Mouse (Mus musculus) lung, embryonic 14.5 days (tissue): ENCODE data around the gene Cdh20. TPM values are rescaled to one million over a fixed set of nuclear protein-coding genes. Genes with fewer than 3 reads are reported as not detected.
"Not testable (repeated sequence)": the region's sequence is repeated elsewhere in the genome, so short reads cannot be mapped to it uniquely, and the experiment has no call there.

Experiments
- ATAC-seq: fragments of 200-750 bp; cut with Nextera tagmentation; 2 replicates; pipeline ENCODE4 v1.8.0; 2017; ENCODE audit warnings: mild to moderate bottlenecking, moderate TSS enrichment, moderate library complexity; ENCODE audit not compliant: insufficient read depth
- DNase-seq: peaks from one replicate; pipeline ENCODE4 v3.0.0-alpha.2; 2015
- H3K27ac ChIP-seq: fragments of 300-500 bp; sonication (generic); 2 replicates; pipeline ENCODE4 v1.5.1; 2014; ENCODE audit warnings: low read depth, mild to moderate bottlenecking, moderate library complexity
- H3K27me3 ChIP-seq: fragments of 300-500 bp; sonication (generic); 2 replicates; pipeline ENCODE4 v1.6.1; 2014; ENCODE audit warnings: low read length, control low read depth; ENCODE audit not compliant: insufficient read depth
- H3K36me3 ChIP-seq: fragments of 300-500 bp; sonication (generic); 2 replicates; pipeline ENCODE4 v1.6.1; 2014; ENCODE audit warnings: control low read depth; ENCODE audit not compliant: insufficient read depth
- H3K4me1 ChIP-seq: fragments of 300-500 bp; sonication (generic); 2 replicates; pipeline ENCODE4 v1.6.1; 2014; ENCODE audit warnings: antibody characterized with exemption, control low read depth; ENCODE audit not compliant: insufficient read depth
- H3K4me2 ChIP-seq: fragments of 300-500 bp; sonication (generic); 2 replicates; pipeline ENCODE4 v1.6.1; 2014; ENCODE audit warnings: mild to moderate bottlenecking
- H3K4me3 ChIP-seq: fragments of 300-500 bp; sonication (generic); 2 replicates; pipeline ENCODE4 v1.5.1; 2014; ENCODE audit warnings: low read depth, low read length
- H3K9ac ChIP-seq: fragments of 300-500 bp; sonication (generic); 2 replicates; pipeline ENCODE4 v1.6.1; 2014
- H3K9me3 ChIP-seq: fragments of 300-500 bp; sonication (generic); 2 replicates; pipeline ENCODE4 v1.6.1; 2016; ENCODE audit warnings: low read depth, low read length, control low read depth
- CTCF ChIP-seq: IDR thresholded peaks from 2 replicates; pipeline ENCODE4 v1.5.1; 2016; ENCODE audit warnings: antibody characterized with exemption, low read depth
- WGBS: fragments of 180-500 bp; shearing (Covaris S2); extraction: QIAGEN DNeasy Blood & Tissue Kit; methylation state at CpG from one replicate; pipeline ENCODE4 v1.1.7; 2014; 5-methylcytosine and 5-hydroxymethylcytosine counted together
- polyA plus RNA-seq: library from polyadenylated mRNA; unstranded; fragments of >200 nt; fragmentation: Nextera tagmentation; extraction: Ambion mirVana; gene quantifications from 2 replicates; pipeline ENCODE4 v1.2.1, GENCODE M21; 2014

Gene Cdh20
- polyA plus RNA-seq, 1 experiment from 2014 or later = 0.07 TPM

GRCm38 (mm10) chr1:104945110-104945489 lies 176.8 kb downstream of the Cdh20 start:
- H3K9ac ChIP-seq = no peak overlapping the region
- H3K36me3 ChIP-seq = no peaks in the 10 kb centered on the region
- H3K9me3 ChIP-seq = no peaks in the 10 kb centered on the region
- DNase-seq = no peak
- no peak for TF ChIP-seq CTCF
- H3K4me2 ChIP-seq = no peak overlapping the region
- no peaks in the 10 kb centered on the region for H3K27me3 ChIP-seq
- no peak overlapping the region for H3K27ac ChIP-seq
- 83% methylated on average over 2 of the region's 2 CpGs for WGBS
- no peaks in the 10 kb centered on the region for H3K4me1 ChIP-seq
- ATAC-seq = no peak
- H3K4me3 ChIP-seq = no peak overlapping the region

GRCm38 (mm10) chr1:104949640-104950039 lies 181.3 kb downstream of the Cdh20 start:
- not testable (repeated sequence) for H3K4me1 ChIP-seq, H3K27ac ChIP-seq, H3K36me3 ChIP-seq, H3K9me3 ChIP-seq, H3K4me3 ChIP-seq, H3K4me2 ChIP-seq, H3K27me3 ChIP-seq, ATAC-seq, DNase-seq, H3K9ac ChIP-seq
- 76% methylated on average over 2 of the region's 2 CpGs for WGBS

DNA sequence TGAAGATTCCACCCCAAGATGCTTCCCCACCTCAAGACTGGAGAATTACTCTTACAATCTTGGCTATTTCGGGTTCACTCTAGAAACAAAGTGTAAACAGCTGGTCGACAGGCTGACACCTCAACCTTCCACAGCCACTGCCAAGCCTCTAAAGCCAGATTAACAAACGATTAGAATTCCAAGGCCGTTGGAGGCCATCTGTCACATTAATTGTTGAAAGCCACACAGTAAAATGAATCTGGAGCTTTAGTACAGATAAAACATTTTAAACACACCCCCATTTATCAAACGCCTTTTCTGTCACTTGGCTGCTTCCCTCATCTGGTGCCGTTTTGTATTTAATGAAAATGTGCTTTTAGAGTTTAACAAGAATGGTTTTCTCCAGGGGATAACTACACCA lies 188.7 kb downstream of the Cdh20 start:
- no peak overlapping the region for H3K27ac ChIP-seq
- no peak for TF ChIP-seq CTCF
- H3K4me3 ChIP-seq = no peak overlapping the region
- DNase-seq = peak; percentile 12
- H3K9ac ChIP-seq = no peak overlapping the region
- no peaks in the 10 kb centered on the region for H3K27me3 ChIP-seq
- ATAC-seq = no peak
- no peak overlapping the region for H3K4me2 ChIP-seq
- WGBS = 10% methylated on average over 6 of the region's 6 CpGs
- no peaks in the 10 kb centered on the region for H3K36me3 ChIP-seq
- H3K4me1 ChIP-seq = no peaks in the 10 kb centered on the region
- no peaks in the 10 kb centered on the region for H3K9me3 ChIP-seq

DNA sequence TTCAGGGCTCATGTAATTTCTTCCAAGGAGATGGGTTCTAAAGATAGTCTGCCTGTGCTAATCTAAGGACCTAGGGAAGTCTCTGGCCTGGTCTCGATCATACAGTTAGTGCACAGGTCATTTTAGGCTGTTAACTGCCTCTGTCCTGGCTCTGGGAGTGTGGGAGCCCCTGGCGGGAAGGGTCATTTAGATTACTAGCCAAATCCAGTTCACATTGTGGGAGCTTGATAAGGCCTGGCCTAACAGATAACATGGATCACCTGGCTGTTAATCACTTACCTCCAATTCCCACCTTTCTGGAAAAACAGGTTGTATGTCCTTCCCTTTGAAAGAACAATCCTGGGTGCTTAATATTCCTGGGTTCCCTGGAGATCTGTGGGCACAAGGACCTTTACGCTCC lies 193.3 kb downstream of the Cdh20 start:
- Histone ChIP-seq H3K9ac (no peak overlapping the region), H3K9me3 (no peaks in the 10 kb centered on the region), H3K4me1 (no peaks in the 10 kb centered on the region), H3K4me3 (no peak overlapping the region), H3K36me3 (no peaks in the 10 kb centered on the region), H3K4me2 (no peak overlapping the region), H3K27me3 (no peaks in the 10 kb centered on the region), H3K27ac (no peak overlapping the region)
- WGBS = 59% methylated on average over 3 of the region's 3 CpGs
- ATAC-seq (no peak), DNase-seq (no peak)
- TF ChIP-seq CTCF = no peak

- WGBS = 62% methylated on average over 4 of the region's 4 CpGs
- ATAC-seq (no peak), DNase-seq (peak; percentile 10)
- H3K4me3 ChIP-seq = no peak overlapping the region
- no peaks in the 10 kb centered on the region for H3K27me3 ChIP-seq
- H3K4me1 ChIP-seq = no peaks in the 10 kb centered on the region
- H3K9ac ChIP-seq = no peak overlapping the region
- no peak overlapping the region for H3K4me2 ChIP-seq
- no peaks in the 10 kb centered on the region for H3K36me3 ChIP-seq
- no peak for TF ChIP-seq CTCF
- no peaks in the 10 kb centered on the region for H3K9me3 ChIP-seq
- H3K27ac ChIP-seq = no peak overlapping the region
Measured at GRCm38 (mm10) chr1:104962257-104962656, 193.9 kb downstream of the Cdh20 start.

GRCm38 (mm10) chr1:104979068-104979467 lies 210.7 kb downstream of the Cdh20 start:
- ATAC-seq (no peak), DNase-seq (peak; percentile 30)
- Histone ChIP-seq H3K9me3 (no peaks in the 10 kb centered on the region), H3K9ac (no peak overlapping the region), H3K4me1 (no peaks in the 10 kb centered on the region), H3K4me2 (no peak overlapping the region), H3K4me3 (no peak overlapping the region), H3K36me3 (no peaks in the 10 kb centered on the region), H3K27ac (no peak overlapping the region), H3K27me3 (no peaks in the 10 kb centered on the region)
- 32% methylated on average over 2 of the region's 2 CpGs for WGBS
- TF ChIP-seq CTCF = peak; percentile 39; the same call in 1 of the 2 replicates

GRCm38 (mm10) chr1:104980273-104980672 lies 211.9 kb downstream of the Cdh20 start:
- ATAC-seq (no peak), DNase-seq (no peak)
- H3K4me3 ChIP-seq = no peak overlapping the region
- WGBS = 65% methylated on average over 1 of the region's 1 CpGs
- no peaks in the 10 kb centered on the region for H3K36me3 ChIP-seq
- no peak overlapping the region for H3K9ac ChIP-seq
- TF ChIP-seq CTCF = no peak
- H3K9me3 ChIP-seq = no peaks in the 10 kb centered on the region
- H3K27ac ChIP-seq = no peak overlapping the region
- H3K27me3 ChIP-seq = no peaks in the 10 kb centered on the region
- no peaks in the 10 kb centered on the region for H3K4me1 ChIP-seq
- H3K4me2 ChIP-seq = no peak overlapping the region

GRCm38 (mm10) chr1:104986222-104986973 lies 218.1 kb downstream of the Cdh20 start:
- H3K36me3 ChIP-seq = no peaks in the 10 kb centered on the region
- H3K4me2 ChIP-seq = no peak overlapping the region
- no peak overlapping the region for H3K9ac ChIP-seq
- ATAC-seq (0 out of 2 replicates have a peak, but pooled peaks have one; percentile 62), DNase-seq (peak; percentile 93)
- peak; percentile 94 for TF ChIP-seq CTCF
- H3K27me3 ChIP-seq = no peaks in the 10 kb centered on the region
- WGBS = 22% methylated on average over 5 of the region's 5 CpGs
- no peak overlapping the region for H3K27ac ChIP-seq
- no peak overlapping the region for H3K4me3 ChIP-seq
- H3K4me1 ChIP-seq = no peaks in the 10 kb centered on the region
- H3K9me3 ChIP-seq = no peaks in the 10 kb centered on the region
